Mouse (Mus musculus): ENCODE results near the gene Exoc8. TPM values are rescaled to one million over a fixed set of nuclear protein-coding genes. Genes with fewer than 3 reads are reported as not detected.

The Exoc8 gene
- polyA plus RNA-seq, 2 experiments = 2.4 to 3.7 TPM

DNA sequence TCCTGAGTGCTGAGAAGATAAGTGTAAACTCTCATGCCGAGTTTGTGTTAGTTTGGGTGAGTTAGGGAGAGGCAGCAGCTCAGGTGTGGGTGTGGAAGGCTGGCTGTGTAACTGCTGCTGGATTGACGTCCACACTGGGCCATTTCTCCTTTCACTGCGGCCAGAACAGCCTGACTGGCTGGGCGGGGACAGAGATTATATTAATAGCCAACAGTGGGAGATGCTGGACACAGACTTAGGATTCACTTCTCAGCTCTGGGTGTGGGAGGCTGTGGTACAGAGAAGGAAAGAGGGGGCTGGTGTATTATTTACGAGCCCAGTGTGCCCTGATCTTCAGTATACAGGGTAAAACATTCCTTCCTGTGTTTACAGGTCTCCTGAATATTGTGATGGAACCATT, 19.4 kb downstream of the Exoc8 start:
- TF ChIP-seq EP300 (IDR thresholded peaks at IDR 0.05; ENCODE audit: low read depth) (no peak), CTCF (IDR thresholded peaks at IDR 0.05; ENCODE audit: low read depth) (no peak)
- Histone ChIP-seq H3K9ac (replicated peaks) (no peak overlapping the region), H3K4me3 (ENCODE audit: insufficient read depth in 1 of 2, low read depth in 2 of 2, low read length in 2 of 2) (no peak overlapping the region), H3K4me1 (replicated peaks; ENCODE audit: control insufficient read depth in 2 of 2, insufficient read depth in 2 of 2, low read length in 1 of 2) (0 out of 4 replicates have a peak, but pooled peaks cover 0 to 3% of the 10 kb centered on the region in 2 experiments), H3K27me3 (ENCODE audit: control insufficient read depth, insufficient read depth, low read length) (no peaks in the 10 kb centered on the region), H3K9me3 (ENCODE audit: control insufficient read depth, low read length) (no peaks in the 10 kb centered on the region), H3K36me3 (replicated peaks; ENCODE audit: control insufficient read depth, insufficient read depth, low read depth) (peaks cover 44% of the 10 kb centered on the region), H3K27ac (no peak overlapping the region), H3K4me2 (ENCODE audit: low read depth) (no peak overlapping the region)
- WGBS (ENCODE audit: insufficient replicate concordance) = 72% methylated on average over 5 of the region's 5 CpGs
- DNase-seq (ENCODE audit: low read depth in 3 of 3, low spot score in 3 of 3) (no peak), ATAC-seq (ENCODE audit: insufficient read depth) (no peak)

- no peaks in the 10 kb centered on the region for H3K9me3 ChIP-seq (ENCODE audit: control insufficient read depth, low read length)
- no peaks in the 10 kb centered on the region for H3K27me3 ChIP-seq (ENCODE audit: control insufficient read depth, insufficient read depth, low read length)
- no peak for TF ChIP-seq EP300 (IDR thresholded peaks at IDR 0.05; ENCODE audit: low read depth)
- no peak for TF ChIP-seq CTCF (IDR thresholded peaks at IDR 0.05; ENCODE audit: low read depth)
- ATAC-seq (ENCODE audit: insufficient read depth) (no peak), DNase-seq (ENCODE audit: low read depth in 3 of 3, low spot score in 3 of 3) (no peak)
- H3K4me2 ChIP-seq (ENCODE audit: low read depth) = no peak overlapping the region
- no peak overlapping the region for H3K27ac ChIP-seq
- H3K36me3 ChIP-seq (replicated peaks; ENCODE audit: control insufficient read depth, insufficient read depth, low read depth) = peaks cover 14% of the 10 kb centered on the region
- H3K4me1 ChIP-seq (replicated peaks; ENCODE audit: control insufficient read depth in 2 of 2, insufficient read depth in 2 of 2, low read length in 1 of 2) = no peaks in the 10 kb centered on the region
- WGBS (ENCODE audit: insufficient replicate concordance) = 71% methylated on average over 5 of the region's 5 CpGs
- no peak overlapping the region for H3K9ac ChIP-seq (replicated peaks)
- H3K4me3 ChIP-seq (ENCODE audit: insufficient read depth in 1 of 2, low read depth in 2 of 2, low read length in 2 of 2) = no peak overlapping the region
These were observed 24.8 kb downstream of the Exoc8 start for GRCm38 (mm10) chr8:124872690-124873089.

DNA sequence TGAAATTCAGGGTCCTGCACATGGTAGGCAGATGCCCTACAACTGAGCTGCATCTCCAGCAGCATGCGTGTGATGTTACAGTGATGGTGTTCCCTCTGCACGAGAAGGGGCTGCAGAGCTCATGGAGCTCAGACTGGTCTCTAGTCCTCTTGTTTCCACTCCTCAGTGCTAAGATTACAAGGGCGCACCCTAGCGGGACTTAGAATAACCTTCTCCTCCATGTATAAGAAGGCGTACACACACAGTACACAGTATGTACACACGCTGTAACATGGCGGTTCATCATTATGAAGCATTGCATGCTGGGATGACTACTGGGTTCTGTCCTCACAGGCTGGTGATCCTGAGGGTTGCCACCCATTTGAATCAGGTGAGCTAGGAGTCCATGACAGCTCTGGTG, 25.4 kb downstream of the Exoc8 start:
- DNase-seq (ENCODE audit: low read depth in 3 of 3, low spot score in 3 of 3) = no peak
- Histone ChIP-seq H3K4me1 (replicated peaks; ENCODE audit: control insufficient read depth in 2 of 2, insufficient read depth in 2 of 2, low read length in 1 of 2) (peaks cover 0 to 3% of the 10 kb centered on the region in 2 experiments; a peak in 2 of 4 replicates), H3K36me3 (replicated peaks; ENCODE audit: control insufficient read depth, insufficient read depth, low read depth) (peaks cover 10% of the 10 kb centered on the region), H3K27ac (no peak overlapping the region), H3K27me3 (ENCODE audit: control insufficient read depth, insufficient read depth, low read length) (no peaks in the 10 kb centered on the region), H3K9ac (replicated peaks) (no peak overlapping the region), H3K4me3 (ENCODE audit: insufficient read depth in 1 of 2, low read depth in 2 of 2, low read length in 2 of 2) (no peak overlapping the region), H3K9me3 (ENCODE audit: control insufficient read depth, low read length) (no peaks in the 10 kb centered on the region), H3K4me2 (ENCODE audit: low read depth) (no peak overlapping the region)
- TF ChIP-seq CTCF (IDR thresholded peaks at IDR 0.05; ENCODE audit: low read depth) = peak; percentile 21; the same call in 1 of the 2 replicates
- no peak for TF ChIP-seq EP300 (IDR thresholded peaks at IDR 0.05; ENCODE audit: low read depth)
- 81% methylated on average over 7 of the region's 7 CpGs for WGBS (ENCODE audit: insufficient replicate concordance)
- ATAC-seq (ENCODE audit: insufficient read depth) = no peak

DNA sequence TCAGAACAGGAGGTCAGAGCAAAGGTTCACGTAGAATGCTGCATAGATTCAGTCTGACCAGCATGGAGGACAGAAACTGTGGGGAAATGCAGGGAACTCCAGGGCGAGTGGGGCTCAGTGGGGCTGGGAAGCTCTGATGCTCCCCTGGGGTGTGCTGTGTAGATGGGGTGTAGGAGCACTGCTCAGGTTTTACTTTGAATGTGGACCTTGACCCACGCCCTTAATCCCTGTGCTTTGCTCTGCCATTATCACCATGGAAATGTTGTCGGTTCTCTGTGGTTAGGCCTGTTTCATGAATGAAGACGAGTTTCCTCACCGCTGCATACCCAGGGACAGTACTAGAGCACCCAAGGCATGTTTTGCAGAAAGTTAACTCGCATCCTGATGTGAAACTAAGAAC, 26.0 kb downstream of the Exoc8 start:
- WGBS (ENCODE audit: insufficient replicate concordance) = 74% methylated on average over 7 of the region's 7 CpGs
- TF ChIP-seq EP300 (IDR thresholded peaks at IDR 0.05; ENCODE audit: low read depth) (no peak), CTCF (IDR thresholded peaks at IDR 0.05; ENCODE audit: low read depth) (no peak)
- no peaks in the 10 kb centered on the region for H3K27me3 ChIP-seq (ENCODE audit: control insufficient read depth, insufficient read depth, low read length)
- no peak overlapping the region for H3K4me2 ChIP-seq (ENCODE audit: low read depth)
- H3K9me3 ChIP-seq (ENCODE audit: control insufficient read depth, low read length) = no peaks in the 10 kb centered on the region
- no peak for DNase-seq (ENCODE audit: low read depth in 3 of 3, low spot score in 3 of 3)
- H3K4me3 ChIP-seq (ENCODE audit: insufficient read depth in 1 of 2, low read depth in 2 of 2, low read length in 2 of 2) = no peak overlapping the region
- ATAC-seq (ENCODE audit: insufficient read depth) = no peak
- peaks cover 10% of the 10 kb centered on the region for H3K36me3 ChIP-seq (replicated peaks; ENCODE audit: control insufficient read depth, insufficient read depth, low read depth)
- no peak overlapping the region for H3K27ac ChIP-seq
- H3K9ac ChIP-seq (replicated peaks) = no peak overlapping the region
- H3K4me1 ChIP-seq (replicated peaks; ENCODE audit: control insufficient read depth in 2 of 2, insufficient read depth in 2 of 2, low read length in 1 of 2) = peaks cover 0 to 8% of the 10 kb centered on the region in 2 experiments; a peak in 3 of 4 replicates

DNA sequence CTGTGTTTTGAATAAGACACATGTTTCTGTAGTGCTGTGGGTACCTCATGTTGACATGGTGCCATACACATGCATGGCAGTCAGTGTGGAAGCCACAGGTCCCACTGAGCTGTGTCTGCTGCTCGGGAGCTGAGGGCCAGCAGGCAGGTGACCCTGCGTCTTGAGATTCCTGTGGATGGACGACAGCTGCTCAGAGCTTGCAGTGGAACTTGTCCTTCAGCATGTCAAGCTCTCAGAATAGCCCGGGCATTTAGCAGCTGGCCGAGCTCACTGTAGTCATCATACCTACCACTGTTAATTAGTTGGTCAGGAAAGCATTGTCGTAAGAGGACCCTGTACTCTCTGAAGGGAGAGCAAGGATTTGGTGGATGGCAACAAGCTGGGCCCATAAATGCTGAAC, 27.8 kb downstream of the Exoc8 start:
- Histone ChIP-seq H3K36me3 (replicated peaks; ENCODE audit: control insufficient read depth, insufficient read depth, low read depth) (peaks cover 10% of the 10 kb centered on the region), H3K4me3 (ENCODE audit: insufficient read depth in 1 of 2, low read depth in 2 of 2, low read length in 2 of 2) (no peak overlapping the region), H3K4me2 (ENCODE audit: low read depth) (no peak overlapping the region), H3K9ac (replicated peaks) (no peak overlapping the region), H3K27ac (no peak overlapping the region), H3K9me3 (ENCODE audit: control insufficient read depth, low read length) (no peaks in the 10 kb centered on the region), H3K27me3 (ENCODE audit: control insufficient read depth, insufficient read depth, low read length) (no peaks in the 10 kb centered on the region), H3K4me1 (replicated peaks; ENCODE audit: control insufficient read depth in 2 of 2, insufficient read depth in 2 of 2, low read length in 1 of 2) (peaks cover 0 to 14% of the 10 kb centered on the region in 2 experiments)
- 77% methylated on average over 6 of the region's 6 CpGs for WGBS (ENCODE audit: insufficient replicate concordance)
- no peak for DNase-seq (ENCODE audit: low read depth in 3 of 3, low spot score in 3 of 3)
- no peak for ATAC-seq (ENCODE audit: insufficient read depth)
- TF ChIP-seq EP300 (IDR thresholded peaks at IDR 0.05; ENCODE audit: low read depth) = no peak
- TF ChIP-seq CTCF (IDR thresholded peaks at IDR 0.05; ENCODE audit: low read depth) = no peak

Data from liver, embryonic 14.5 days (tissue).